Mouse (Mus musculus): Measurements from ENCODE around the gene Igfl3. TPM values are rescaled to one million over a fixed set of nuclear protein-coding genes. Genes with fewer than 3 reads are reported as not detected.

The Igfl3 gene
- not detected for polyA plus RNA-seq (2017; shearing (Covaris generic))

- no peak for ATAC-seq
Measured at GRCm38 (mm10) chr7:18176194-18176593, at the start of gene Igfl3. Igfl3 (plus strand) TSS chr7:18176494.

DNA sequence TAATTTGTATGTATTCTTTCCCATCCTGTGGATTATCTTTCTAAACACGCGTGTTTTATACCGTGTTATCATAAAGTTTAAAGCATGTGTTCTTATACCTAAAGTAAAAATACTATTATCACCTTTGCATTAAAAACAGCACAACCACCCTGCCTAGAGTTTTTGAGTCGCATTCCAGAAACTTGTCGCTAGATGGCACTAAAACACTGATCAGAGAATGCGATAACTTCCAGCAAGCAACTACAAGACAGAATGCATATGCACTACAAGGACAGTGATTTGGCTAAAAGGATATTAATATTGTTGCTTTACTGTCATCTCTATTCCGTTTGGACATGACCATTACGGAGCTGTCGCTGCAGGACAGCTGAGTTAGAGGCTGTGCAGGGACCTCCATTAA, 34.6 kb downstream of the Igfl3 start:
- ATAC-seq = no peak

- no peak for ATAC-seq
Measured at GRCm38 (mm10) chr7:18214699-18215098, 38.4 kb downstream of the Igfl3 start.

Other genes starting within 250 kb of the Igfl3 start
- gene Ceacam11, start 204.4 kb upstream of the Igfl3 start, polyA plus RNA-seq (2017; shearing (Covaris generic)) = not detected
- gene Ceacam13, start 166.6 kb upstream of the Igfl3 start, polyA plus RNA-seq (2017; shearing (Covaris generic)) = not detected
- under 1 TPM in 1 of 2 experiments, not detected in 1; 0.32 TPM for gene Ceacam12, start 110.6 kb upstream of the Igfl3 start, polyA plus RNA-seq (2017; shearing (Covaris generic))
- gene Mill1, start 68.9 kb downstream of the Igfl3 start, polyA plus RNA-seq (2017; shearing (Covaris generic)) = not detected
- not detected for gene Psg18, start 178.5 kb downstream of the Igfl3 start, polyA plus RNA-seq (2017; shearing (Covaris generic))

All from activated CD4-positive, CD25-positive, alpha-beta regulatory T cell, adult 4 months (primary cell).